Mouse (Mus musculus): ENCODE measurements at regions not wholly inside any gene's neighbourhood (a gene's known extent, or its start where the extent isn't known, plus 50 kb on each side); places are given as distances from the start of the nearest gene placed in this dataset.

DNA sequence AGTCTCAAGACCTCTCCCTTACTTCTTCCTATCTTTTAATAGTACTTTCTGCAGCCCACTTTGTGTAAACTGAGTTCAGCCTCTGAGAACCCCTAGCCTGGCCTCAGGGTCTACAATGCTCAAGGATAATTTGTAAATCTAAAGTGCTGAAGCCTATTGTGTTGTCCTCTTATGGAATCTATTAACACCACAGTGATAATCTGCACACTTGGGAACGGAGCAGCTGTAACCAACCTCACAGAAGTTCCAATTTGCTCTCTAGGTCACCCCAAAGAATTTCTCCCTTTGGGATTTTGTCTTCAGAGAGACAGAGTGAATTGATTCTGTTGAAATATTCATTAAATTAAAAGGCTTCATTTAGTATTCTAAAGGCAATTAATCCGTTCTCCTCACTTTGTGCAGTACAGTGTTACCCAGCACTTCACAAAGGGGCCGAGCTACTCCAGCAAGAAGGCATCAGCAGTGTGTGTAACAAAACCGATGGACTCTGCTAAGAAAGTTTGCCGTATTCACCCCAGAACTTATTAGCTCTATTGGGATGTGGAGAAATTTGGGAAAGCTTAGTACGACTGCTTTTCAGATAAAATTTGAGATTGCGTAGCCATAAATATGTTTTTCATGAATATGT, 773.7 kb downstream of the Dach1 start:
- TF ChIP-seq POLR2A (IDR thresholded peaks at IDR 0.05; ENCODE audit: extremely low read depth, insufficient read depth, low read length): no peak
- TF ChIP-seq CTCF (IDR thresholded peaks at IDR 0.05; ENCODE audit: extremely low read depth, insufficient read depth, low read length): no peak
- no peak overlapping the region for H3K27ac ChIP-seq (ENCODE audit: insufficient read depth, low read length)
- H3K4me1 ChIP-seq (ENCODE audit: control insufficient read depth, insufficient read depth, low read length): no peaks in the 10 kb centered on the region
- no peak overlapping the region for H3K4me3 ChIP-seq (ENCODE audit: insufficient read depth, low read length)

- Histone ChIP-seq H3K4me3 (ENCODE audit: insufficient read depth, low read length) (no peak overlapping the region), H3K4me1 (ENCODE audit: control insufficient read depth, insufficient read depth, low read length) (no peaks in the 10 kb centered on the region), H3K27ac (ENCODE audit: insufficient read depth, low read length) (no peak overlapping the region)
- TF ChIP-seq POLR2A (IDR thresholded peaks at IDR 0.05; ENCODE audit: extremely low read depth, insufficient read depth, low read length) (no peak), CTCF (IDR thresholded peaks at IDR 0.05; ENCODE audit: extremely low read depth, insufficient read depth, low read length) (no peak)
These were observed 780.6 kb downstream of the Dach1 start for GRCm38 (mm10) chr14:97389005-97389404.

DNA sequence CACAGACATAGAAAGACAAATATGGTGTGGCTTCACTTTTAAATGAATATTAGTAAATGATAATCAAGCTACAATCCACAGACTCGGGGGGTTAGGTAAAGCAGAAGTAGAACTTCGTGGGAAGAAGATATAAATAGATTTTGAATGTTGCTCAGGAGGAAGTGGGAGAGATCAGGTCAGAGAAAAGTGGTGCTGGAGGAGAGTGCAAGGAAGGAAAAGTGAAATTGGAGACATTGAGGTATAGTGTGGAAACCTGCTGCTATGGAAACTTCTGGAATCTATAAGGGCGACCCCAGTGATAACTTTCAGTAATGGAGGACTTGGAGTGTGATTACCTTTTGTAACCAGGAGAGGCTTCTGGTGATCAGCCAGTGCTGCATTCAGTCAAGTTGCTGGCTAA, 789.4 kb downstream of the Dach1 start:
- no peak overlapping the region for H3K4me3 ChIP-seq (ENCODE audit: insufficient read depth, low read length)
- no peaks in the 10 kb centered on the region for H3K4me1 ChIP-seq (ENCODE audit: control insufficient read depth, insufficient read depth, low read length)
- no peak overlapping the region for H3K27ac ChIP-seq (ENCODE audit: insufficient read depth, low read length)
- TF ChIP-seq POLR2A (IDR thresholded peaks at IDR 0.05; ENCODE audit: extremely low read depth, insufficient read depth, low read length): no peak
- TF ChIP-seq CTCF (IDR thresholded peaks at IDR 0.05; ENCODE audit: extremely low read depth, insufficient read depth, low read length): no peak

DNA sequence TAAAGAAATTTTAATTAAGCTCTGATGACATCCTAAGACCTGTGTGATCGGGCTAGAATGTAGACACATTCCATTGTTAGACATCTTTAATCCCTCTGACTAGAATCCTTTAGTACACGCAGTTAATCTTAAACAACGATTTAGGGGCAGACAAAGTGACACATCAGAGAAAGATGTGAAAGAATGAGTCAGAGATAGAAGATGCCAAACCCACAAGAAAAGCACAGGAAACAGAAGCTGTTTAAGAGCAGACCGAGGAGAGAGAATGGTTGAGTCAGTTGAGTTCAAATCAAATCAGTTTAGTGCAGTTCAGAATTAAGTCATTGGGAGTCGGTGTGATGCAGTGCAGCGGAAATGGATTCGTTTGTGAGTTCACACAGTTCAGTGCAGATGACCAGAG, 812.6 kb downstream of the Dach1 start:
- Histone ChIP-seq H3K27ac (ENCODE audit: insufficient read depth, low read length) (no peak overlapping the region), H3K4me3 (ENCODE audit: insufficient read depth, low read length) (no peak overlapping the region), H3K4me1 (ENCODE audit: control insufficient read depth, insufficient read depth, low read length) (no peaks in the 10 kb centered on the region)
- TF ChIP-seq CTCF (IDR thresholded peaks at IDR 0.05; ENCODE audit: extremely low read depth, insufficient read depth, low read length) (no peak), POLR2A (IDR thresholded peaks at IDR 0.05; ENCODE audit: extremely low read depth, insufficient read depth, low read length) (no peak)

DNA sequence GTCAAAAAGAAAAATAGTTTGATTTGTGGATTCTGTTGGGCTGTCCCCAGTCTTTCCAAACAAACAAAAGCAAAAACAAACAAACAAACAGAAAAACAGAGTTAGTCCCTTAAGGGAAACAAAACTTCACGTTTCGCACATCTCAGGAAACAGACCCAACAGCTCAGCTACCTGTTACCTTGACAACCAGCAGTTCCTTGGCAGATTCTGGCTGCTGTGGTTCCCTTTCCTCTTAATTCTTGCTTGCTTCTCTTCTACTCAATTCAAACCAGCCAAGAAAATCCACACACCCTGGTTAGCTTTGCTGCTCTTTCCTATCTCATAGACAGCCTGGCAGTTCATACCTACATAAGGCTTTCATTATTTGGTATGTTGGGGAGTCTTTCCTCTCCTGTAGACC, 821.6 kb downstream of the Dach1 start:
- Histone ChIP-seq H3K27ac (ENCODE audit: insufficient read depth, low read length) (no peak overlapping the region), H3K4me1 (ENCODE audit: control insufficient read depth, insufficient read depth, low read length) (no peaks in the 10 kb centered on the region), H3K4me3 (ENCODE audit: insufficient read depth, low read length) (no peak overlapping the region)
- TF ChIP-seq CTCF (IDR thresholded peaks at IDR 0.05; ENCODE audit: extremely low read depth, insufficient read depth, low read length) (no peak), POLR2A (IDR thresholded peaks at IDR 0.05; ENCODE audit: extremely low read depth, insufficient read depth, low read length) (no peak)

DNA sequence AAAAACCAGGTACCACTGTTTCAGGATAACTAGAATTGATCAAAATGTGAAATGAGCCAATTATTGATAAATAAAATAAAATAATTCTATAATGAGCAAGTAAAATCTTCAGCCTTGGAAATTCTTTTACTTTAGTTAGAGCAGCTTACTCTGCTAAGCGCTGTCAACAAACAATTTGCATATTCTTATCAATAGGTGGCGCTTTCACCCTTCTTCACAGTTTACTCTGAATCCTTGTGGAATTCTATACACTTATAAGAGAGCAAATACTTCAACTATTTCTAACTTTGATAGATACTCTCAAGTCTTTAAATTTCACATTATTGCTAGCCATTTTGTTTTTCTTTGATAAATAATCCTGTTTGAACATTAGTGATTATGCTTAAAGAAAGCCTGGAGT, 812.5 kb upstream of the Klhl1 start:
- Histone ChIP-seq H3K4me1 (ENCODE audit: control insufficient read depth, insufficient read depth, low read length) (no peaks in the 10 kb centered on the region), H3K4me3 (ENCODE audit: insufficient read depth, low read length) (no peak overlapping the region), H3K27ac (ENCODE audit: insufficient read depth, low read length) (no peak overlapping the region)
- TF ChIP-seq POLR2A (IDR thresholded peaks at IDR 0.05; ENCODE audit: extremely low read depth, insufficient read depth, low read length) (no peak), CTCF (IDR thresholded peaks at IDR 0.05; ENCODE audit: extremely low read depth, insufficient read depth, low read length) (no peak)

DNA sequence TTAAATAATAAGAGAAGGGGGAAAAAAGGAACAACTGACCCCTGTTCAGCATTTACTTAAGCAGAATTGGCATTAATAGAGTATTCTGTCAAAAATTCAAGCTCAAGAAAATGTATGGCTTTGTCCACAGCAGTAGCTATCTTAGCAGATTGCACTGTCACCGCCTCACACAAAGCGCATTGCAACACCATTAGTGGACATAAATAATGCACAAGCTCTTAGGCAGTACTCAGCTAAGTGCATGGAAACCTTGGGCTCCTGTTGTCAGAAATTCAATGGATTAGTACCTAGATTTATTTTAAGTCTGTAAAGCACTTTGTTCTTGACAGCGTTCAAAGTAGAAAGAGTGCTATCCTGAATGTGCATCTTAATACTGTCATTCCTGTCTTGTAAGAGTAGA, 811.1 kb upstream of the Klhl1 start:
- Histone ChIP-seq H3K27ac (ENCODE audit: insufficient read depth, low read length) (no peak overlapping the region), H3K4me1 (ENCODE audit: control insufficient read depth, insufficient read depth, low read length) (no peaks in the 10 kb centered on the region), H3K4me3 (ENCODE audit: insufficient read depth, low read length) (no peak overlapping the region)
- TF ChIP-seq CTCF (IDR thresholded peaks at IDR 0.05; ENCODE audit: extremely low read depth, insufficient read depth, low read length) (no peak), POLR2A (IDR thresholded peaks at IDR 0.05; ENCODE audit: extremely low read depth, insufficient read depth, low read length) (no peak)

DNA sequence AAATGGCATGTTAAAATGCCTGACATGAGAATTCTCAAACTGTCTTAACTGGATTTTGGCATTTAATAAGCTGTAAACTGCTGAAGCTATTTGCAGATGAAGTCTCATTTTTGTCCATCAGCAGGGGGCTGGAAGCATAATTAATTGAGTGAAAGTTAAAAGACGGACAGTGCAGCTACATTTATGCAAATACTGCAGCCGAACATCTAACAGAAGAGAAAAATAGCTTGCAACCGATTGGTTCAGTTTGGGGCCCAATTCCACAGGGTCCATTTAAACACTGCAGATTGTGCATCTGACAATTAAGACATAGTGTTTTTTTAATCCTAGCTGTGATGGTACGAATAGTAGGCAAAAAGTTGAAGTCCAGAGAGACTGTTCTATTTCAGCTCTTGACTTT, 774.2 kb upstream of the Klhl1 start:
- no peaks in the 10 kb centered on the region for H3K4me1 ChIP-seq (ENCODE audit: control insufficient read depth, insufficient read depth, low read length)
- H3K27ac ChIP-seq (ENCODE audit: insufficient read depth, low read length): no peak overlapping the region
- TF ChIP-seq CTCF (IDR thresholded peaks at IDR 0.05; ENCODE audit: extremely low read depth, insufficient read depth, low read length): no peak
- TF ChIP-seq POLR2A (IDR thresholded peaks at IDR 0.05; ENCODE audit: extremely low read depth, insufficient read depth, low read length): no peak
- H3K4me3 ChIP-seq (ENCODE audit: insufficient read depth, low read length): no peak overlapping the region

DNA sequence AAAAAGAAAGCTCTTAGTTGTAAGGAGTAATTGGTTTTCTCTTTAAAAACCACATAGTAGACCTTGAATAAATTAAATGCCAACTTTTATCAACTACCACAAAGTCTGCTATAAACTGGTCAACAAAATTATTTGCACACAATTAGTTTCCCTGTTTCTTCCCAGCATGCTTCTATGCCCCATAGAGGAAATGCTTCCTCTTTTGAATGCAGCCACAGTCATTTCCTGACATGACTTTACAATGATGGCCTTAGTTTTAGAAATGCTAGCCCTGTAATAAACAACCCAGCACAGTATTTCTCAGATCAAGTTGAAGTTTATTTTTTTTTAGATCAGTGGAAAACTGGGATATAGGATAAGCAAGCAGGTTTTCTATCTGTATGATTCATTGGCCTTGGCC, 768.5 kb upstream of the Klhl1 start:
- Histone ChIP-seq H3K27ac (ENCODE audit: insufficient read depth, low read length) (no peak overlapping the region), H3K4me3 (ENCODE audit: insufficient read depth, low read length) (no peak overlapping the region)
- TF ChIP-seq POLR2A (IDR thresholded peaks at IDR 0.05; ENCODE audit: extremely low read depth, insufficient read depth, low read length) (no peak), CTCF (IDR thresholded peaks at IDR 0.05; ENCODE audit: extremely low read depth, insufficient read depth, low read length) (no peak)

GRCm38 (mm10) chr14:97258461-97258860, 739.6 kb upstream of the Klhl1 start:
- Histone ChIP-seq H3K4me3 (ENCODE audit: insufficient read depth, low read length) (no peak overlapping the region), H3K4me1 (ENCODE audit: control insufficient read depth, insufficient read depth, low read length) (no peaks in the 10 kb centered on the region), H3K27ac (ENCODE audit: insufficient read depth, low read length) (no peak overlapping the region)
- TF ChIP-seq CTCF (IDR thresholded peaks at IDR 0.05; ENCODE audit: extremely low read depth, insufficient read depth, low read length) (no peak), POLR2A (IDR thresholded peaks at IDR 0.05; ENCODE audit: extremely low read depth, insufficient read depth, low read length) (no peak)

More for the DNA sequence above, 768.5 kb upstream of the Klhl1 start:
- H3K4me1 ChIP-seq (ENCODE audit: control insufficient read depth, insufficient read depth, low read length): no peaks in the 10 kb centered on the region

All from cortical plate, adult 2 months (tissue).